Mouse (Mus musculus) lung, adult 2 months (tissue): ENCODE measurements around the gene Gpr146.

Experiments used
- CTCF ChIP-seq: fragments of 200-500 bp; IDR thresholded peaks from 2 replicates; pipeline ENCODE4 v1.5.1; 2011; ENCODE audit warnings: mild to moderate bottlenecking, low read length, control low read depth; ENCODE audit not compliant: insufficient read depth
- POLR2A ChIP-seq: fragments of 200-500 bp; IDR thresholded peaks from 2 replicates; pipeline ENCODE4 v1.6.1; 2011; ENCODE audit warnings: low read depth, mild to moderate bottlenecking, control low read depth, low read length, borderline replicate concordance; ENCODE audit errors: extremely low read depth

- no peak for TF ChIP-seq CTCF
- peak; percentile 99 for TF ChIP-seq POLR2A
These were observed 5.7 kb upstream of the Gpr146 start for GRCm38 (mm10) chr5:139371631-139372401.
